Mouse (Mus musculus): ENCODE measurements at regions not wholly inside any gene's neighbourhood (a gene's known extent, or its start where the extent isn't known, plus 50 kb on each side); places are given as distances from the start of the nearest gene placed in this dataset.

- no peak for DNase-seq (ENCODE audit: low read depth, low spot score)
These were observed 219.6 kb upstream of the G2e3 start for GRCm38 (mm10) chr12:51128274-51128673.

- DNase-seq (ENCODE audit: low read depth, low spot score), result no peak
These were observed 229.1 kb upstream of the G2e3 start for GRCm38 (mm10) chr12:51118781-51119180.

GRCm38 (mm10) chr12:51118021-51118694, 229.7 kb upstream of the G2e3 start:
- DNase-seq (ENCODE audit: low read depth, low spot score), result peak; percentile 88

- no peak for DNase-seq (ENCODE audit: low read depth, low spot score)
These were observed 230.3 kb upstream of the G2e3 start for GRCm38 (mm10) chr12:51117436-51118020.

GRCm38 (mm10) chr12:51111811-51112210, 236.1 kb upstream of the G2e3 start:
- DNase-seq (ENCODE audit: low read depth, low spot score), result no peak

GRCm38 (mm10) chr12:51108044-51108443, 239.8 kb upstream of the G2e3 start:
- peak; percentile 64 for DNase-seq (ENCODE audit: low read depth, low spot score)

- DNase-seq (ENCODE audit: low read depth, low spot score), result no peak
These were observed 244.3 kb upstream of the G2e3 start for GRCm38 (mm10) chr12:51103541-51104042.

- DNase-seq (ENCODE audit: low read depth, low spot score), result no peak
These were observed 246.2 kb upstream of the G2e3 start for GRCm38 (mm10) chr12:51101636-51102035.

GRCm38 (mm10) chr12:51100868-51101267, 247.0 kb upstream of the G2e3 start:
- DNase-seq (ENCODE audit: low read depth, low spot score), result no peak

GRCm38 (mm10) chr12:51095974-51096373, 251.9 kb upstream of the G2e3 start:
- no peak for DNase-seq (ENCODE audit: low read depth, low spot score)

- no peak for DNase-seq (ENCODE audit: low read depth, low spot score)
These were observed 258.5 kb upstream of the G2e3 start for GRCm38 (mm10) chr12:51089324-51089723.

GRCm38 (mm10) chr12:51081809-51082208, 266.1 kb upstream of the G2e3 start:
- DNase-seq (ENCODE audit: low read depth, low spot score), result no peak

GRCm38 (mm10) chr12:51073503-51073902, 274.4 kb upstream of the G2e3 start:
- no peak for DNase-seq (ENCODE audit: low read depth, low spot score)

- DNase-seq (ENCODE audit: low read depth, low spot score), result no peak
These were observed 286.9 kb upstream of the G2e3 start for GRCm38 (mm10) chr12:51060931-51061330.

GRCm38 (mm10) chr12:51058569-51058968, 289.3 kb upstream of the G2e3 start:
- DNase-seq (ENCODE audit: low read depth, low spot score), result no peak

- no peak for DNase-seq (ENCODE audit: low read depth, low spot score)
These were observed 289.8 kb upstream of the G2e3 start for GRCm38 (mm10) chr12:51058104-51058503.

- DNase-seq (ENCODE audit: low read depth, low spot score), result no peak
These were observed 300.7 kb upstream of the G2e3 start for GRCm38 (mm10) chr12:51047116-51047515.

GRCm38 (mm10) chr12:51045437-51045836, 302.4 kb upstream of the G2e3 start:
- DNase-seq (ENCODE audit: low read depth, low spot score), result no peak

- no peak for DNase-seq (ENCODE audit: low read depth, low spot score)
These were observed 302.8 kb upstream of the G2e3 start for GRCm38 (mm10) chr12:51045020-51045419.

- DNase-seq (ENCODE audit: low read depth, low spot score), result no peak
These were observed 315.7 kb upstream of the G2e3 start for GRCm38 (mm10) chr12:51032193-51032592.

- peak; percentile 60 for DNase-seq (ENCODE audit: low read depth, low spot score)
These were observed 319.2 kb upstream of the G2e3 start for GRCm38 (mm10) chr12:51028601-51029174.

- no peak for DNase-seq (ENCODE audit: low read depth, low spot score)
These were observed 321.8 kb upstream of the G2e3 start for GRCm38 (mm10) chr12:51026046-51026445.

GRCm38 (mm10) chr12:51025531-51025930, 322.3 kb upstream of the G2e3 start:
- no peak for DNase-seq (ENCODE audit: low read depth, low spot score)

Measured in brain, embryonic 18.5 days (tissue).